Mouse (Mus musculus) heart, embryonic 16.5 days (tissue): Measurements from ENCODE around the gene Nrd1. TPM values are rescaled to one million over a fixed set of nuclear protein-coding genes. Genes with fewer than 3 reads are reported as not detected.

Source experiments
- ATAC-seq: fragments of 200-750 bp; cut with Nextera tagmentation; replicated peaks from 2 replicates; pipeline ENCODE4 v1.8.0; 2017; ENCODE audit warnings: moderate number of reproducible peaks; ENCODE audit not compliant: insufficient read depth, low FRiP score; ENCODE audit errors: extremely low read depth
- H3K27ac ChIP-seq: fragments of 300-500 bp; sonication (generic); 2 replicates; pipeline ENCODE4 v1.5.1; 2014; ENCODE audit warnings: mild to moderate bottlenecking, low read length, control low read depth, moderate library complexity
- H3K27me3 ChIP-seq: fragments of 300-500 bp; sonication (generic); 2 replicates; pipeline ENCODE4 v1.6.1; 2014; ENCODE audit warnings: low read length, mixed read lengths; ENCODE audit not compliant: control insufficient read depth, insufficient read depth
- H3K36me3 ChIP-seq: fragments of 300-500 bp; sonication (generic); 2 replicates; pipeline ENCODE4 v1.6.1; 2014; ENCODE audit not compliant: control insufficient read depth, insufficient read depth
- H3K4me1 ChIP-seq: fragments of 300-500 bp; sonication (generic); 2 replicates; pipeline ENCODE4 v1.6.1; 2014; ENCODE audit warnings: low read length, mixed read lengths; ENCODE audit not compliant: control insufficient read depth, insufficient read depth
- H3K4me2 ChIP-seq: fragments of 300-500 bp; sonication (generic); 2 replicates; pipeline ENCODE4 v1.6.1; 2014; ENCODE audit warnings: low read depth, mild to moderate bottlenecking, control low read depth, low read length
- H3K4me3 ChIP-seq: fragments of 300-500 bp; sonication (generic); 2 replicates; pipeline ENCODE4 v1.5.1; 2014; ENCODE audit warnings: mild to moderate bottlenecking, control low read depth, low read length
- H3K9ac ChIP-seq: fragments of 300-500 bp; sonication (generic); 2 replicates; pipeline ENCODE4 v1.6.1; 2014; ENCODE audit warnings: low read length, control low read depth
- H3K9me3 ChIP-seq: fragments of 300-500 bp; sonication (generic); replicated peaks from 2 replicates; pipeline ENCODE4 v1.6.1; 2016; ENCODE audit warnings: low read length; ENCODE audit not compliant: control insufficient read depth
- WGBS: fragments of 180-500 bp; shearing (Covaris S2); extraction: QIAGEN DNeasy Blood & Tissue Kit; methylation state at CpG from one replicate; pipeline ENCODE4 v1.1.7; 2014; 5-methylcytosine and 5-hydroxymethylcytosine counted together
- polyA plus RNA-seq: library from polyadenylated mRNA; unstranded; fragments of >200 nt; fragmentation: Nextera tagmentation; extraction: Ambion mirVana; gene quantifications from 2 replicates; pipeline ENCODE4 v1.2.1, GENCODE M21; 2015

Nrd1 gene
- polyA plus RNA-seq, 1 experiment from 2014 or later: 50.2 TPM

- no peak for ATAC-seq
- 91% methylated on average over 5 of the region's 5 CpGs for WGBS
- Histone ChIP-seq H3K36me3 (peaks cover 41% of the 10 kb centered on the region), H3K27ac (no peak overlapping the region), H3K4me2 (no peak overlapping the region), H3K4me3 (no peak overlapping the region), H3K27me3 (no peaks in the 10 kb centered on the region), H3K9ac (no peak overlapping the region), H3K4me1 (no peaks in the 10 kb centered on the region), H3K9me3 (no peaks in the 10 kb centered on the region)
Measured at GRCm38 (mm10) chr4:109065714-109066113, 65.3 kb downstream of the Nrd1 start.

- 54% methylated on average over 6 of the region's 6 CpGs for WGBS
- Histone ChIP-seq H3K9me3 (no peaks in the 10 kb centered on the region), H3K9ac (no peak overlapping the region), H3K4me1 (peaks cover 6% of the 10 kb centered on the region), H3K4me2 (no peak overlapping the region), H3K27me3 (no peaks in the 10 kb centered on the region), H3K36me3 (peaks cover 4% of the 10 kb centered on the region; the same call in 1 of the 2 replicates), H3K27ac (no peak overlapping the region), H3K4me3 (no peak overlapping the region)
- no peak for ATAC-seq
Measured at GRCm38 (mm10) chr4:109072891-109073290, 72.4 kb downstream of the Nrd1 start.

- Histone ChIP-seq H3K4me2 (no peak overlapping the region), H3K4me1 (peaks cover 6% of the 10 kb centered on the region), H3K27ac (no peak overlapping the region), H3K9ac (no peak overlapping the region), H3K4me3 (no peak overlapping the region), H3K27me3 (no peaks in the 10 kb centered on the region), H3K9me3 (no peaks in the 10 kb centered on the region), H3K36me3 (peaks cover 4% of the 10 kb centered on the region; the same call in 1 of the 2 replicates)
- whole genome bisulfite sequencing: 80% methylated on average over 3 of the region's 3 CpGs
- ATAC-seq: no peak
Measured at GRCm38 (mm10) chr4:109073296-109073695, 72.8 kb downstream of the Nrd1 start.

- Histone ChIP-seq H3K4me3 (no peak overlapping the region), H3K27ac (no peak overlapping the region), H3K4me2 (no peak overlapping the region), H3K36me3 (peaks cover 31% of the 10 kb centered on the region), H3K27me3 (no peaks in the 10 kb centered on the region), H3K4me1 (no peaks in the 10 kb centered on the region), H3K9me3 (no peaks in the 10 kb centered on the region), H3K9ac (no peak overlapping the region)
- 92% methylated on average over 7 of the region's 7 CpGs for WGBS
- ATAC-seq: no peak
Measured at GRCm38 (mm10) chr4:109078941-109079340, 78.5 kb downstream of the Nrd1 start.

- 75% methylated on average over 3 of the region's 3 CpGs for WGBS
- H3K4me3 ChIP-seq: no peak overlapping the region
- H3K9me3 ChIP-seq: no peaks in the 10 kb centered on the region
- H3K4me1 ChIP-seq: no peaks in the 10 kb centered on the region
- no peak overlapping the region for H3K9ac ChIP-seq
- H3K4me2 ChIP-seq: no peak overlapping the region
- H3K27ac ChIP-seq: no peak overlapping the region
- no peak for ATAC-seq
- no peaks in the 10 kb centered on the region for H3K27me3 ChIP-seq
- peaks cover 31% of the 10 kb centered on the region for H3K36me3 ChIP-seq
Measured at GRCm38 (mm10) chr4:109079676-109080075, 79.2 kb downstream of the Nrd1 start.

- no peak for ATAC-seq
Measured at GRCm38 (mm10) chr4:109080118-109080517, 79.7 kb downstream of the Nrd1 start.

GRCm38 (mm10) chr4:109089171-109089570, 88.7 kb downstream of the Nrd1 start:
- peaks cover 3% of the 10 kb centered on the region for H3K36me3 ChIP-seq
- no peaks in the 10 kb centered on the region for H3K9me3 ChIP-seq
- no peak overlapping the region for H3K4me3 ChIP-seq
- ATAC-seq: no peak
- H3K4me2 ChIP-seq: no peak overlapping the region
- no peak overlapping the region for H3K27ac ChIP-seq
- no peak overlapping the region for H3K9ac ChIP-seq
- WGBS: 80% methylated on average over 5 of the region's 5 CpGs
- no peaks in the 10 kb centered on the region for H3K27me3 ChIP-seq
- peaks cover 8% of the 10 kb centered on the region for H3K4me1 ChIP-seq

More at GRCm38 (mm10) chr4:109080118-109080517, 79.7 kb downstream of the Nrd1 start:
- Histone ChIP-seq H3K4me3 (no peak overlapping the region), H3K9me3 (no peaks in the 10 kb centered on the region), H3K36me3 (peaks cover 31% of the 10 kb centered on the region), H3K4me2 (no peak overlapping the region), H3K4me1 (no peaks in the 10 kb centered on the region), H3K27me3 (no peaks in the 10 kb centered on the region), H3K9ac (no peak overlapping the region), H3K27ac (no peak overlapping the region)
- 58% methylated on average over 5 of the region's 5 CpGs for WGBS

GRCm38 (mm10) chr4:109089999-109090398, 89.5 kb downstream of the Nrd1 start:
- WGBS: 25% methylated on average over 6 of the region's 6 CpGs

GRCm38 (mm10) chr4:109091241-109091777, 90.9 kb downstream of the Nrd1 start:
- WGBS: 83% methylated on average over 8 of the region's 8 CpGs
- H3K27ac ChIP-seq: no peak overlapping the region
- no peak overlapping the region for H3K9ac ChIP-seq
- no peak overlapping the region for H3K4me2 ChIP-seq
- H3K27me3 ChIP-seq: no peaks in the 10 kb centered on the region
- peaks cover 14% of the 10 kb centered on the region for H3K4me1 ChIP-seq
- ATAC-seq: no peak
- no peaks in the 10 kb centered on the region for H3K36me3 ChIP-seq
- H3K9me3 ChIP-seq: no peaks in the 10 kb centered on the region
- H3K4me3 ChIP-seq: no peak overlapping the region

More at GRCm38 (mm10) chr4:109089999-109090398, 89.5 kb downstream of the Nrd1 start:
- Histone ChIP-seq H3K4me1 (peaks cover 14% of the 10 kb centered on the region), H3K9ac (no peak overlapping the region), H3K9me3 (no peaks in the 10 kb centered on the region), H3K27ac (peak overlapping the region; percentile 20; the same call in 1 of the 2 replicates), H3K4me3 (no peak overlapping the region), H3K36me3 (peaks cover 3% of the 10 kb centered on the region), H3K27me3 (no peaks in the 10 kb centered on the region), H3K4me2 (no peak overlapping the region)
- ATAC-seq: 0 out of 2 replicates have a peak, but pooled peaks have one; percentile 10
